Mouse (Mus musculus): ENCODE data around the gene Trim15. TPM values are rescaled to one million over a fixed set of nuclear protein-coding genes. Genes with fewer than 3 reads are reported as not detected.
"Not testable (repeated sequence)": the region's sequence is repeated elsewhere in the genome, so short reads cannot be mapped to it uniquely, and the experiment has no call there.

Trim15 gene
- polyA plus RNA-seq, 1 experiment from 2014 or later = 0.25 TPM

DNA sequence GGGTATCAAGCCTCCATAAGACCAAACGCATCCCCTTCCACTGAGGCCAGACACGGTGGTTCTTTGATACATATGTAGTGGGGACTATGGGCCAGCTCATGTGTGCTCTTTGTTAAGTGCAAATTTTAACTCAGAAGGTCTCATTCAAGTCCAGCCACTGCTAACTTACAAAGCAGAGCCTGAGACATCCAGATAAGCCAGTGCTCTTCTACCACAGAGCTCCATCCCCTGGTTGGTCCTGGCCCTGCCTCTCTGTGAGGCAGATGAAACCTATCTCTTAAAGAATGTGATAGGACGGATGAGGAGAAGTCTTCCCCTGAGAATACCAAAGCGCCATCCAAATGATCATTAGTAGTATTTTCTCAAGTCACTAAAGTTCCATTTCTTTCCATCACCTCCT is 32.4 kb upstream of the Trim15 start:
- no peaks in the 10 kb centered on the region for H3K9me3 ChIP-seq (ENCODE audit: control insufficient read depth, low read length)
- H3K4me1 ChIP-seq (replicated peaks; ENCODE audit: control insufficient read depth, insufficient read depth, low read length) = no peaks in the 10 kb centered on the region
- H3K27ac ChIP-seq (ENCODE audit: low read length) = no peak overlapping the region
- H3K36me3 ChIP-seq (ENCODE audit: control insufficient read depth, insufficient read depth) = no peaks in the 10 kb centered on the region
- H3K9ac ChIP-seq (replicated peaks; ENCODE audit: low read depth, low read length) = no peak overlapping the region
- no peak overlapping the region for H3K4me3 ChIP-seq (replicated peaks; ENCODE audit: low read length)
- no peaks in the 10 kb centered on the region for H3K27me3 ChIP-seq (replicated peaks; ENCODE audit: control insufficient read depth, insufficient read depth, low read length)
- H3K4me2 ChIP-seq (ENCODE audit: low read length) = no peak overlapping the region
- WGBS = 75% methylated on average over 4 of the region's 4 CpGs
- no peak for ATAC-seq

DNA sequence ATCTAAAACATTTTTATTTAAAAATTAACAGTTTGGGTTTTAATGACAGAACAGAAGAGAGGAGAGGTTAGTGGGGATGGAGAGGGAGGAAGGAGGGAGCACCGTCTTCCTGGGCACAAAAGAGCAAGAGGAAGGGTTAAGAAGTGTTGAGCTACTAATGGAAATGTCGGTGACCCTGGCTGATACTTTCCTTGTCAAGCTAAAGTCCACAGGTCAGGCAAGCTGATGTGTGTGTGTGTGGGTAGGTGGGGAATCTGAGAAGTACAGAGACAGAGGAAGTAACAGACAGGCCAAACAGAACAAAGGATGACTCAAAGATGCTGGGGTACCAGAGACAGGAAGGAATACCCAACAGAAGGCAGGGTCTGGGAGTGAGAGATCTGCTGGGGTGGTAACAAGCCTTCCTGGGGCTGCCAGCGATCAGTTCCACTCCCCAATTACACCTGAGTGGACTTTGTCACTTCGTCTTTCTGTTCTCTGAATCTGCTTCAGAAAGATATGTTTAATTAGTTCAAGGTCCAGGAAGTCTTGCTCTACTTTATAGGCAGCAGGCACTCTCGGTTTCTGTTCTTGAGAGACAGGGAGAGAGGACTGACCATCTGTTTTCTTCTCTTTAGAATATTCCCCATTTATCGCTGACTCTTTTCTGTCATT is 30.7 kb upstream of the Trim15 start, which contains the start of gene Trim31:
TSS of gene Trim31 (plus strand) at position 567 of the 654 bp plus-strand sequence.
- no peak within 1 kb of the TSS for H3K4me2 ChIP-seq (ENCODE audit: low read length)
- no peaks in the 10 kb centered on the region for H3K27me3 ChIP-seq (replicated peaks; ENCODE audit: control insufficient read depth, insufficient read depth, low read length)
- no peaks in the 10 kb centered on the region for H3K9me3 ChIP-seq (ENCODE audit: control insufficient read depth, low read length)
- ATAC-seq = no peak
- H3K9ac ChIP-seq (replicated peaks; ENCODE audit: low read depth, low read length) = no peak within 1 kb of the TSS
- WGBS = 77% methylated on average over 6 of the region's 6 CpGs
- H3K27ac ChIP-seq (ENCODE audit: low read length) = no peak within 1 kb of the TSS
- H3K4me3 ChIP-seq (replicated peaks; ENCODE audit: low read length) = no peak within 1 kb of the TSS
- no peaks in the 10 kb centered on the region for H3K4me1 ChIP-seq (replicated peaks; ENCODE audit: control insufficient read depth, insufficient read depth, low read length)
- no peaks in the 10 kb centered on the region for H3K36me3 ChIP-seq (ENCODE audit: control insufficient read depth, insufficient read depth)

DNA sequence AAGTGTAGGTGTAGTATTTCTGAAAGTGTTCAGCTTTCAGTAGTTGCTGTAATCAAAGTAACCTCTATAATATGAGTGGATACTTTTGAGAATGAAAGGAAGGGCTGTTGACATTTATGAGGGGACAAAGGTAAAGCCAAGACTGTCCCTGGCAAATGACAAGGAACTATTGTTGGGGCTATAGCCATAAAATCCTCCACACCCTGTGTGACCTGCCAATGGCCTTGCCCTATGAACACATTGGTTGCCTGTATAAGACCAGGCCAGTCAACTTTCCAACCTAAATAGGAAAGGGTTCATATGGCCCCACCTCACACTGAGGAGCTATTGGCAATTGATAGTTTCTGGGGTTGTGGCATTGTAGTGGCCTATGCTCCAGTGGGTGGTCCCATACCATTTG is 30.1 kb upstream of the Trim15 start:
- ATAC-seq = no peak

DNA sequence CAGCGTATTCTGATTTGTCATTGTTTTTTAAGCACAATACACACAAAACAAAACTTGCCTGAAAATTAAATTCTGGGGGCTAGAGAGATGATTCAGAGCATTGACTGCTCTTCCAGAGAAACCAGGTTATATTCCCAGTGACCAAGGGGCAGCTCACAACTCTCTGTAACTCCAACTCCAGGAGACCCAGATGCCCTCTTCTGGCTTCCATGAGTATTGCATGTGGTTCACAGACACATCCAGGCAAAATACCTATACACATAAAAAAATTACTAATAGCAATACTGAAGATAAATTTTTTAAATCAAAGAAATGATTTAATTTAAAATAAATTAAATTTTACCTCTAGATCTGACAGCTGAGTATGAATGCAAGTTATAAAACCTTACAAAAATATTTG is 29.6 kb upstream of the Trim15 start:
- no peak overlapping the region for H3K27ac ChIP-seq (ENCODE audit: low read length)
- no peak for ATAC-seq

More for the DNA sequence above, 30.1 kb upstream of the Trim15 start:
- H3K9ac ChIP-seq (replicated peaks; ENCODE audit: low read depth, low read length) = no peak overlapping the region
- no peaks in the 10 kb centered on the region for H3K9me3 ChIP-seq (ENCODE audit: control insufficient read depth, low read length)
- H3K4me3 ChIP-seq (replicated peaks; ENCODE audit: low read length) = no peak overlapping the region
- no peak overlapping the region for H3K27ac ChIP-seq (ENCODE audit: low read length)
- H3K36me3 ChIP-seq (ENCODE audit: control insufficient read depth, insufficient read depth) = no peaks in the 10 kb centered on the region
- H3K27me3 ChIP-seq (replicated peaks; ENCODE audit: control insufficient read depth, insufficient read depth, low read length) = no peaks in the 10 kb centered on the region
- no peak overlapping the region for H3K4me2 ChIP-seq (ENCODE audit: low read length)
- no peaks in the 10 kb centered on the region for H3K4me1 ChIP-seq (replicated peaks; ENCODE audit: control insufficient read depth, insufficient read depth, low read length)

DNA sequence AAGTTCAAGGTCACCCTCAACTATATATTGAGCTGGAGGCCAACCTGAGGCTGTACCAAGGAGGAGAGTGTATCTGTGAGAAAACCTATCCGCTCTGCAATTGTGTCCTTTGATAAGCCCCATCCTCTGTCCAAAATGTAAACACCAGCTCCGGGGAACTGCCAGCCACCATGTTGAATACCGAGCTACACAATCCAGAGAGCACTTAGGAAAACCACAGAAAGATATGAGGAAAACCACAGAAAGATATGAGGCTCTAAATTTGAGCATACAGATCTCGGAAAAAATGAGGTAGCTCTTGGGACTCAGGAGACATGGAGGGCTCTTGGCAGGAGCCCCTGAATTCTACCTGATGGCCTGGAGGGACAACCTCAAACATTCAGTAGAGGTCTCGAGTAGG is 26.4 kb upstream of the Trim15 start:
- H3K9me3 ChIP-seq (ENCODE audit: control insufficient read depth, low read length) = no peaks in the 10 kb centered on the region
- H3K36me3 ChIP-seq (ENCODE audit: control insufficient read depth, insufficient read depth) = no peaks in the 10 kb centered on the region
- no peaks in the 10 kb centered on the region; the same call in 1 of the 2 replicates for H3K27me3 ChIP-seq (replicated peaks; ENCODE audit: control insufficient read depth, insufficient read depth, low read length)
- H3K27ac ChIP-seq (ENCODE audit: low read length) = no peak overlapping the region
- ATAC-seq = no peak
- WGBS = 77% methylated on average over 5 of the region's 5 CpGs
- no peak overlapping the region for H3K4me2 ChIP-seq (ENCODE audit: low read length)
- no peak overlapping the region for H3K9ac ChIP-seq (replicated peaks; ENCODE audit: low read depth, low read length)
- no peak overlapping the region for H3K4me3 ChIP-seq (replicated peaks; ENCODE audit: low read length)
- no peaks in the 10 kb centered on the region for H3K4me1 ChIP-seq (replicated peaks; ENCODE audit: control insufficient read depth, insufficient read depth, low read length)

More for the DNA sequence above, 29.6 kb upstream of the Trim15 start:
- Histone ChIP-seq H3K36me3 (ENCODE audit: control insufficient read depth, insufficient read depth) (no peaks in the 10 kb centered on the region), H3K9me3 (ENCODE audit: control insufficient read depth, low read length) (no peaks in the 10 kb centered on the region), H3K27me3 (replicated peaks; ENCODE audit: control insufficient read depth, insufficient read depth, low read length) (no peaks in the 10 kb centered on the region), H3K4me2 (ENCODE audit: low read length) (no peak overlapping the region), H3K4me3 (replicated peaks; ENCODE audit: low read length) (no peak overlapping the region), H3K4me1 (replicated peaks; ENCODE audit: control insufficient read depth, insufficient read depth, low read length) (no peaks in the 10 kb centered on the region), H3K9ac (replicated peaks; ENCODE audit: low read depth, low read length) (no peak overlapping the region)
- WGBS = 73% methylated on average over 1 of the region's 1 CpGs

DNA sequence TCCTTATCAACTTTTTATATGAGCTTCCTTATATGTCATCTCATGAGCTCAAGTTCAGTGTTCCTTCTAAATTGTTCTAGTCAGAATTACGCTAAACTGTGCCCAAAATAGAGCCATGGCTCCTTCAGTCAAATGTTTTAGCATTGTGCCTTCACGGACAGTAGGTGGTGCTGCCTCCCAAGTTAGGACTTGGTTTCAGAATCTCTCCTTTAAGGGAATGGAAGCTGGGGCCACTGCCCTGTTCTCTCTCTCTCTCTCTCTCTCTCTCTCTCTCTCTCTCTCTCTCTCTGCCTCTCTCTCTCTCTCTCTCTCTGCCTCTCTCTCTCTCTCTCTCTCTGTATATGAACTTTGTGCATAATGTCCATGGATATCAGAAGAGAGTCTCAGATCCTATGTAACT is 25.4 kb upstream of the Trim15 start:
- H3K36me3 ChIP-seq (ENCODE audit: control insufficient read depth, insufficient read depth) = no peaks in the 10 kb centered on the region
- H3K27ac ChIP-seq (ENCODE audit: low read length) = no peak overlapping the region
- ATAC-seq = no peak
- H3K9ac ChIP-seq (replicated peaks; ENCODE audit: low read depth, low read length) = no peak overlapping the region
- H3K4me1 ChIP-seq (replicated peaks; ENCODE audit: control insufficient read depth, insufficient read depth, low read length) = no peaks in the 10 kb centered on the region
- no peaks in the 10 kb centered on the region; the same call in 1 of the 2 replicates for H3K27me3 ChIP-seq (replicated peaks; ENCODE audit: control insufficient read depth, insufficient read depth, low read length)
- no peak overlapping the region for H3K4me3 ChIP-seq (replicated peaks; ENCODE audit: low read length)
- H3K4me2 ChIP-seq (ENCODE audit: low read length) = no peak overlapping the region
- 9% methylated on average over 2 of the region's 2 CpGs for WGBS
- H3K9me3 ChIP-seq (ENCODE audit: control insufficient read depth, low read length) = no peaks in the 10 kb centered on the region

DNA sequence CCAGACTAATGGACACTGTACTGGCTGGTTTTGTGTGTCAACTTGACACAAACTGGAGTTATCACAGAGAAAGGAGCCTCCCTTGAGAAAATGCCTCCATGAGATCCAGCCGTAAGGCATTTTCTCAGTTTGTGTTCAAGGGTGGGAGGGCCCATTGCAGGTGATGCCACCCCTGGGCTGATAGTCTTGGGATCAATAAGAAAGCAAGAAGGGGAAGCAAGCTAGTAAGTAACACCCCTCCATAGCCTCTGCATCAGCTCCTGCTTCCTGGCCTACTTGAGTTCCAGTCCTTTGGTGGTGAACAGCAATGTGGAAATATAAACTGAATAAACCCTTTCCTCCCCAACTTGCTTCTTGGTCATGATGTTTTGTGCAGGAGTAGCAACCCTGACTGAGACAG is 24.5 kb upstream of the Trim15 start:
- 96% methylated on average over 1 of the region's 1 CpGs for WGBS
- H3K9me3 ChIP-seq (ENCODE audit: control insufficient read depth, low read length); H3K4me1 ChIP-seq (replicated peaks; ENCODE audit: control insufficient read depth, insufficient read depth, low read length); H3K36me3 ChIP-seq (ENCODE audit: control insufficient read depth, insufficient read depth); H3K4me3 ChIP-seq (replicated peaks; ENCODE audit: low read length); H3K27me3 ChIP-seq (replicated peaks; ENCODE audit: control insufficient read depth, insufficient read depth, low read length); ATAC-seq; H3K9ac ChIP-seq (replicated peaks; ENCODE audit: low read depth, low read length); H3K27ac ChIP-seq (ENCODE audit: low read length); H3K4me2 ChIP-seq (ENCODE audit: low read length): not testable (repeated sequence)

DNA sequence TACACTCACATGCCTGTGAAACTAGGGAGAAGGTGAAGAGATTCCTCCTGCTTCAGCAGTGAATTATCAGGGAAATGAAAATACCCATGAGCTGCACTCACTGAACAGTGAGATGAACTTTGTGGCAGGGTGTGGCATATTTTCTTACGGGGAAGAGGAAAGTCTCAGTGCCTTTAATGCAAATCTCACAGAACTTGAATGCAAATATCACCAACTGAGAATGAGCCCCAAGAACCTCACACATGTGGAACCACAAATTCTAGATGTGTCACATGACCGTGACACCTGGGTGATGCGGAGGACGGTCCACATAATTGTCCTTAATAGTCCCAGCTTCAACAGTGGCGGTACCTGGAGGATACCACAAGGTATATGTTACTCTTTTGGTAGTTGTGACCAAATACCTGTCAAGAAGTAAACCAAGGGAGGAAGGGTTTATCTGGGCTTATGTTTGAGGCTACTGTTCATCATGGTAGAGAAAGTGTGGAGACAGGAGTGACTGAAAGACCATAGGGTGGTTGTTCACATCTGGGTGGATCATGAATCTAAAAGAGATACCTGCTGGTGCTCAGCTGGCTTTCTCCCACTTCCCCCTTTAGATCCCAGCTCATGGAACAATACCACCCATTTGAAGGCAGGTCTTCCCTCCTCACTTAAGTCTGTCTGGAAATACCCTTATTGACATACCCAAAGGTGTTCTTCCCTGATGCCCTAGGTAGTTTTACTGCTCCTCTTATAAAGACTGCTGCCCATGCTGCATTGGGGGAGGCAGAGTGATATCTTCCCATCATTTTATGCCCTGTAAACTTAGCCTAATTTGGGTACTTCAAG is 23.3 kb upstream of the Trim15 start, which contains the start of gene Trim40:
TSS of gene Trim40 (minus strand) at position 51 of the 831 bp plus-strand sequence.
- no peak for ATAC-seq
- Histone ChIP-seq H3K27me3 (replicated peaks; ENCODE audit: control insufficient read depth, insufficient read depth, low read length) (no peaks in the 10 kb centered on the region; the same call in 1 of the 2 replicates), H3K36me3 (ENCODE audit: control insufficient read depth, insufficient read depth) (no peaks in the 10 kb centered on the region), H3K4me3 (replicated peaks; ENCODE audit: low read length) (no peak within 1 kb of the TSS), H3K4me1 (replicated peaks; ENCODE audit: control insufficient read depth, insufficient read depth, low read length) (no peaks in the 10 kb centered on the region), H3K9me3 (ENCODE audit: control insufficient read depth, low read length) (no peaks in the 10 kb centered on the region), H3K27ac (ENCODE audit: low read length) (no peak within 1 kb of the TSS), H3K9ac (replicated peaks; ENCODE audit: low read depth, low read length) (no peak within 1 kb of the TSS), H3K4me2 (ENCODE audit: low read length) (no peak within 1 kb of the TSS)
- WGBS = 91% methylated on average over 5 of the region's 5 CpGs

DNA sequence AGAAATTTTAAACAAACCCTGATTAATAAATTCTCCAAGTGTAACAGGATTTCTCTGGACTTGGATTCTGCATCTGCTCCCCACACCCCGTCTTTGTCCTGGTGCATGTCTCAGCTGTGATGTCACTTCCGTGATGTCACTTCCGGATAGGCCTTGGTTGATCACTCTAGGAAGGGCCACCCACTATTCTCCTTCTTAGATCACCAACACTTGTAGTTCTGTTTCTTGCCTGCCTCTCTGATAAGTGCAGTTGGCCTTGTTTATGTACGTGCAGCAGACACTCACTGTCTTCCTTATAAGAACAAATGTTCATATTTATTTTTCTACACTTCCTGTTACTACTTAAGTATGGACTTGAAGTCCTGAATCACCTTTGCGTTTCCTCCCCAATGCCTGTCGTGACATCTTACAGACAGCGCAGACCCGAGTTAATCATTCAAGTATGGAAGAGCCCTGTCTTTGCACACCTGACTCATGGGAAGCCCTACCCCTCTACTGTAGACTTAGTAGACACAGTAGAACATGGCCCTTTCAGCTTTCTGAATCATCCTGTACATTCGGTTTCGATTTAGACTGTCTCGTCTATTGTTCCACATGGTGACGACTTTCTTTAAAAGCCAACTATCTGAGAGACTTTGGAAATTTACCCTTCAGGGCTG is 18.3 kb upstream of the Trim15 start:
- Histone ChIP-seq H3K36me3 (ENCODE audit: control insufficient read depth, insufficient read depth) (no peaks in the 10 kb centered on the region), H3K27me3 (replicated peaks; ENCODE audit: control insufficient read depth, insufficient read depth, low read length) (no peaks in the 10 kb centered on the region; the same call in 1 of the 2 replicates), H3K4me3 (replicated peaks; ENCODE audit: low read length) (no peak overlapping the region), H3K27ac (ENCODE audit: low read length) (no peak overlapping the region), H3K4me2 (ENCODE audit: low read length) (no peak overlapping the region), H3K9me3 (ENCODE audit: control insufficient read depth, low read length) (no peaks in the 10 kb centered on the region), H3K9ac (replicated peaks; ENCODE audit: low read depth, low read length) (no peak overlapping the region), H3K4me1 (replicated peaks; ENCODE audit: control insufficient read depth, insufficient read depth, low read length) (no peaks in the 10 kb centered on the region)
- 95% methylated on average over 12 of the region's 12 CpGs for WGBS
- ATAC-seq = no peak

All from forebrain, embryonic 16.5 days (tissue).